Comparison of ENCODE assay signal across 8 mouse cellular contexts in genomic region chr1:183264145-183265008, GRCm38 (mm10). TPM values are rescaled to one million over a fixed set of nuclear protein-coding genes. Genes with fewer than 3 reads are reported as not detected.
DNase-seq lines count a peak whose midpoint lies in the region; ATAC-seq and TF ChIP-seq lines count a peak whose summit lies in the region.

No protein-coding gene starts in this region.

- no peaks in the 10 kb centered on the region for H3K27me3 ChIP-seq in liver, embryonic 13.5 days
- H3K27me3 ChIP-seq in stomach, embryonic 14.5 days (ENCODE audit: control insufficient read depth, insufficient read depth, low read length): no peaks in the 10 kb centered on the region
- no peaks in the 10 kb centered on the region for H3K27me3 ChIP-seq in forebrain, embryonic 12.5 days

- no peak for TF ChIP-seq POLR2A in lung, adult 2 months (IDR thresholded peaks at IDR 0.05; ENCODE audit: borderline replicate concordance, extremely low read depth, low read depth, low read length)

- H3K27ac ChIP-seq in liver, embryonic 13.5 days: no peak overlapping the region
- H3K27ac ChIP-seq in stomach, embryonic 14.5 days (ENCODE audit: low read length): no peak overlapping the region
- H3K27ac ChIP-seq in forebrain, embryonic 12.5 days: no peak overlapping the region

- DNase-seq in lung, adult 18-20 months: peak; percentile 19 to 27
- no peak for DNase-seq in lung, adult 2 months
- peak; percentile 15 for DNase-seq in embryo, embryonic 9.5 days (ENCODE audit: extremely low spot score)
- no peak for DNase-seq in liver, embryonic 13.5 days
- DNase-seq in testis, postnatal 14 days (ENCODE audit: low spot score): no peak
- DNase-seq in kidney, postnatal 25 days: no peak

- H3K4me1 ChIP-seq in lung, adult 2 months (ENCODE audit: control insufficient read depth, insufficient read depth, low read length): no peaks in the 10 kb centered on the region; the same call in 1 of the 2 replicates
- H3K4me1 ChIP-seq in liver, embryonic 13.5 days (replicated peaks): no peaks in the 10 kb centered on the region
- no peaks in the 10 kb centered on the region for H3K4me1 ChIP-seq in stomach, embryonic 14.5 days (ENCODE audit: control insufficient read depth, insufficient read depth, low read length)
- no peaks in the 10 kb centered on the region for H3K4me1 ChIP-seq in forebrain, embryonic 12.5 days

- no peak overlapping the region for H3K4me2 ChIP-seq in liver, embryonic 13.5 days
- no peak overlapping the region for H3K4me2 ChIP-seq in stomach, embryonic 14.5 days (replicated peaks; ENCODE audit: low read depth, low read length)
- no peak overlapping the region for H3K4me2 ChIP-seq in forebrain, embryonic 12.5 days

- no peaks in the 10 kb centered on the region for H3K36me3 ChIP-seq in liver, embryonic 13.5 days
- no peaks in the 10 kb centered on the region for H3K36me3 ChIP-seq in stomach, embryonic 14.5 days (ENCODE audit: control insufficient read depth, insufficient read depth, low read length)
- no peaks in the 10 kb centered on the region for H3K36me3 ChIP-seq in forebrain, embryonic 12.5 days (replicated peaks)

- H3K4me3 ChIP-seq in lung, adult 2 months (replicated peaks; ENCODE audit: extremely low read depth, low read depth, low read length): no peak overlapping the region
- no peak overlapping the region for H3K4me3 ChIP-seq in liver, embryonic 13.5 days (replicated peaks)
- H3K4me3 ChIP-seq in stomach, embryonic 14.5 days (ENCODE audit: low read depth, low read length): no peak overlapping the region
- no peak overlapping the region for H3K4me3 ChIP-seq in forebrain, embryonic 12.5 days (replicated peaks)

- no peak overlapping the region for H3K9ac ChIP-seq in liver, embryonic 13.5 days
- no peak overlapping the region for H3K9ac ChIP-seq in stomach, embryonic 14.5 days (replicated peaks; ENCODE audit: low read depth, low read length)
- no peak overlapping the region for H3K9ac ChIP-seq in forebrain, embryonic 12.5 days

- 63% methylated on average over 13 of the region's 13 CpGs for WGBS in lung, adult 2 months
- 57% methylated on average over 13 of the region's 13 CpGs for WGBS in liver, embryonic 13.5 days (ENCODE audit: insufficient replicate concordance)
- WGBS in stomach, embryonic 14.5 days: 67% methylated on average over 13 of the region's 13 CpGs
- 78% methylated on average over 13 of the region's 13 CpGs for WGBS in forebrain, embryonic 12.5 days

- peak; percentile 59; the same call in 1 of the 2 replicates for ATAC-seq in liver, embryonic 13.5 days (ENCODE audit: low read depth)
- ATAC-seq in stomach, embryonic 14.5 days (ENCODE audit: insufficient number of reproducible peaks, insufficient read depth, low FRiP score, low read depth): 0 out of 2 replicates have a peak, but pooled peaks have one; percentile 56
- ATAC-seq in forebrain, embryonic 12.5 days (ENCODE audit: low FRiP score): no peak; the same call in 1 of the 2 replicates

- TF ChIP-seq CTCF in lung, adult 2 months (IDR thresholded peaks at IDR 0.05; ENCODE audit: insufficient read depth, low read length): no peak

- H3K9me3 ChIP-seq in liver, embryonic 13.5 days (replicated peaks): no peaks in the 10 kb centered on the region
- H3K9me3 ChIP-seq in stomach, embryonic 14.5 days (ENCODE audit: control insufficient read depth, low read depth, low read length): no peaks in the 10 kb centered on the region
- H3K9me3 ChIP-seq in forebrain, embryonic 12.5 days: no peaks in the 10 kb centered on the region

RNA-seq across cellular contexts. Expression of gene Aida, which starts 32.0 kb away (rescaled TPM):
- polyA plus RNA-seq in lung, adult 2 months (2012; rRNA removed): 14.7 and 24.7 TPM in 2 replicates
- 21.3 and 24.5 TPM in 2 replicates for polyA plus RNA-seq in liver, embryonic 13.5 days (2015; fragmentation: Nextera tagmentation; extraction: Ambion mirVana)
- polyA plus RNA-seq in stomach, embryonic 14.5 days (2014; fragmentation: Nextera tagmentation; extraction: Ambion mirVana): 28.3 and 30.0 TPM in 2 replicates
- polyA plus RNA-seq in forebrain, embryonic 12.5 days (2016; fragmentation: Nextera tagmentation; extraction: Ambion mirVana): 64.0 and 65.9 TPM in 2 replicates

RNA-seq across cellular contexts. Expression of gene Brox, which starts 32.7 kb away (rescaled TPM):
- polyA plus RNA-seq in lung, adult 2 months (2012; rRNA removed): 14.9 and 19.3 TPM in 2 replicates
- polyA plus RNA-seq in liver, embryonic 13.5 days (2015; fragmentation: Nextera tagmentation; extraction: Ambion mirVana): 17.4 and 22.1 TPM in 2 replicates
- polyA plus RNA-seq in stomach, embryonic 14.5 days (2014; fragmentation: Nextera tagmentation; extraction: Ambion mirVana): 47.0 and 48.1 TPM in 2 replicates
- 66.3 and 72.7 TPM in 2 replicates for polyA plus RNA-seq in forebrain, embryonic 12.5 days (2016; fragmentation: Nextera tagmentation; extraction: Ambion mirVana)

RNA-seq across cellular contexts. Expression of gene Disp1, which starts 43.1 kb away (rescaled TPM):
- 9.2 and 9.7 TPM in 2 replicates for polyA plus RNA-seq in lung, adult 2 months (2012; rRNA removed)
- 2.4 and 3.0 TPM in 2 replicates for polyA plus RNA-seq in liver, embryonic 13.5 days (2015; fragmentation: Nextera tagmentation; extraction: Ambion mirVana)
- 10.6 and 12.3 TPM in 2 replicates for polyA plus RNA-seq in stomach, embryonic 14.5 days (2014; fragmentation: Nextera tagmentation; extraction: Ambion mirVana)
- 10.7 and 10.8 TPM in 2 replicates for polyA plus RNA-seq in forebrain, embryonic 12.5 days (2016; fragmentation: Nextera tagmentation; extraction: Ambion mirVana)

Comparison
In these comparisons a context has a peak if more than half of its experiments do, and no peak if none do; other contexts are left out.
1. DNase-seq: peak in lung, adult 18-20 months (2 of 2) and embryo, embryonic 9.5 days (single experiment); none in lung, adult 2 months (single experiment), liver, embryonic 13.5 days (single experiment), testis, postnatal 14 days (single experiment) and kidney, postnatal 25 days (0 of 2).